Mouse (Mus musculus) heart, postnatal 36 days (tissue): ENCODE measurements at regions not wholly inside any gene's neighbourhood (a gene's known extent, or its start where the extent isn't known, plus 50 kb on each side); places are given as distances from the start of the nearest gene placed in this dataset.
A peak's percentile ranks its signal among the peaks of the same experiment; 100 is the strongest.

Source experiments
- DNase-seq, 2 experiments: peaks; one replicate each; pipeline ENCODE4 v3.0.0; 2021 to 2022
- intact Hi-C: fragments of 180-260 bp; cut with DNase I; formaldehyde crosslinking; loops from one replicate; pipeline ENCODE4 v1.15.1; 2025

DNA sequence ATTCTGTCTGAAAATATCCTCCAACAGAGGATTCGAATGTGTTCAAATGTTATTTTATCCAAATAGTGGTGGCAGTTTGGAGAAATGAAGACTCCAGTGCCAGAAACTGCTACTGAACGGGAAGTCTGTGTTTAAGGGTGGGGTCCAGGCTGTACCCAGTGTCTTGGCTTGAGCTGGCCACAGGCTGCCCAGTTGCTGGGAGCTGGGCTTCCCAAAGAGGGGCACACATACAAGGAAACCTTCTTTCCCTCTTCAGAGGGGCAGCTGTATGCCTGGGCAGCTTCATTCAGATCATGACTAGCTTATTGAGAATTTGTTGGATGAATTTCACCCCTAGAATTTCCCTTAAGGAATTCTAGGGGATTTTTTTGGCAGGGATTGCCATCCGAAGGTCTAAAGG, 229.8 kb downstream of the Foxa2 start:
- intact Hi-C loops, result no loop called here
- DNase-seq, result no peak

DNA sequence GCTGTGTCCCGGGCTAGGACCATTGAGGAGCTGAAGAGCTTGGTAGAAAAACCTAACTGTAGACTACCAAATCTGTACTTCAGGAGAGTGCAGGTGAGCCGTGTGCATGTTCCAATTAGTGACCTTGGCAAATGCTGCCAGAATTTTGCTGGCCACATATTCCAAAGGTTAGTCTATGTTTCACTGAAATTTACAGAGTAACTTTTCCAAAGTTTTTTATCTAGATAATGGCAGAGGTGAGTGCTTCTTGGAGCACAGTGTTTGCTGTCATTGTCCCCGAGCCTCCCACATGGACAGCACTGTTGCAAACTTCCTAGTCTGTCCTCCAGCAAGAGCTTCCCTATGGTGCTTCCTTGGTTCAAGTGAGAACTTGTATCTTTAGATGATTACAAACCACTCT, 232.5 kb downstream of the Foxa2 start:
- intact Hi-C loops, result no loop called here
- no peak for DNase-seq

DNA sequence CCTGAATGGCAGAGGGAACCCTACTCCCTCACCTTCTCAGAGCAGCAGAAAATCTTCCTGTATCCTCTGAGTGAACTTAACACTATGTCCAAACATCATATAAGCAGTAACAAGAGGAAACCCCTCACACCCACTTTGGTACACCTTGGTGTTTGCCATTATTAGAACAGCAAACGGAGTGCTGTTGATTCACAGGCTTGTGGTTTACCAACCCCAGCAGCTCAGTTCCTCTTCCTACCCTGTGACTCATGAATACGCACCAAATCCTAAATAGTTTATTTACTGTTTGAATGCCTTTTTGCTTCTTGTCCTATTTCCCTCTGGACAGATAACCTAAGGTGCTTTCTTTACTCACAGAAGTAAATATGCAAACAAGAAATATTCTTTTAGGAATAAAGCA, 233.3 kb downstream of the Foxa2 start:
- intact Hi-C loops, result no loop called here
- no peak for DNase-seq

DNA sequence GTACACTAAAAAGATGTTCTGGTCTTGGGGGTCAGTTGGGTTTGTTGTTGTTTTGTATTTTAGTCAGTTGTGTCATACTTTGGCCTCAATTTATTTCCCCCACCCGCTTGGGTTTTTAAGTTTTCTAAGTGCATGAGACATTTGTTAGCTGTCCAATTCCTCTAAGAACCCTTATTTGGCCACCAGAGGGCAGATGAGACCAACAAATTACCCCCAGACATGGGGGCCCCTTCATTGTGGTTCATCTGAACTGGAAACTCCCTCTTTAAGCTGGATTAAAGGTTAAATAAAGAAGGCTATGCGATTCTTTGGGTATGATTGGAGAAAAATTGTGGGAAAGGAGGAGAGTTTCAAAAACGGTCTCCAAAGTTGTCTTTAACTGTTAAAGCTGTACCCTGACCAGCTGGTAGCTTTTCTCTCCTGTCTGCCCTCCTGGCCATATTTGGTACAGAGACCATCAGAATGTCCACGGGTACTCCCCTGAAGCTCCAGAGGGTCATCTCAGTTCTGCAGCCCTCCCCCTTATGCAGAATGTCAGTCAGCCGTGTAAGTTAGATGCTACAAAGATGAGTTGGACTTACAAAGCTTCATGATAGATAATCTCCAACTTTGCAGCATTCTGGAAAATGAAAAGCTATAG, 238.6 kb downstream of the Foxa2 start:
- peak; percentile 15 to 19 for DNase-seq
- intact Hi-C loops, result loop anchor here (2.0 to 10.0 kb wide), 7 partner anchors 89 to 847 kb away; partner anchors contain the start of gene Sstr4

DNA sequence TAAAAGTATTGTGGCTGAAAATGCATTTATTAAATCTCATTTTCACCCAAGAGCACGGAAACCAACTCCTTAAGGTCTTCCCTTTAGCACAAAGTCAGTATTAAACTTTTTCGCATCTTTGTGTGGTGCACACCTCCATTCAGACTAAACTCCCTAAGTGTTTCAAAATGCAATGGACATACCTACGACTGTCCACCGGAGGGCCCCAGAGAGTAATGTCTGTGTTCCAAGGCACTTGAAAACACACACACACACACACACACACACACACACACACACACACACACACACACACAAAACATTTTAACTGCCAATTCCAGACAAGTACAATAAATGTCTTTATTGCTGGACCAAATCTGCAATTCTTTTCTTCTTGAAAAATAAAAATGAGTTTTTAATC, 243.7 kb downstream of the Foxa2 start:
- DNase-seq, result peak; percentile 4 to 15
- intact Hi-C loops, result loop anchor here (10.0 kb wide), 4 partner anchors 282 to 852 kb away; partner anchors contain the start of gene Sstr4

DNA sequence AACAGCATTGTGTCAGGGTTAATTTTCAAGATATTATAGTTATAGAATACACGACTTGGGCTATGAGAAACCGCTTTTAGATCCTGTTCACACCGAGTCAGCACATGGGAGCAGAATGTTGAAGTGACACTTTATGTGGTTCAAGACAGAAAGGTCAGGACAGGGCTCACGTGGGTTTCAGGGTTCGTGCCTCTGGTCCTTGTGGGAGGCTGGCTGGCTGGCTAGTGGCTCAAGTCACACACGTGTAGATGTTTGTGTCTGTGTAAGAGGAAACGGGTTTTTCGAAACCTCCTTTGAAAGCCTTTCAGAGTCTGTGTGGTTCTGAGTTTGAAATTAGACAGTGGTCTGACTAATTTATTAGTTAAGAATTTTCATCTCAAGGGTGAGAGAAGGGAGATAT, 255.3 kb downstream of the Foxa2 start:
- intact Hi-C loops, result no loop called here
- DNase-seq, result no peak

DNA sequence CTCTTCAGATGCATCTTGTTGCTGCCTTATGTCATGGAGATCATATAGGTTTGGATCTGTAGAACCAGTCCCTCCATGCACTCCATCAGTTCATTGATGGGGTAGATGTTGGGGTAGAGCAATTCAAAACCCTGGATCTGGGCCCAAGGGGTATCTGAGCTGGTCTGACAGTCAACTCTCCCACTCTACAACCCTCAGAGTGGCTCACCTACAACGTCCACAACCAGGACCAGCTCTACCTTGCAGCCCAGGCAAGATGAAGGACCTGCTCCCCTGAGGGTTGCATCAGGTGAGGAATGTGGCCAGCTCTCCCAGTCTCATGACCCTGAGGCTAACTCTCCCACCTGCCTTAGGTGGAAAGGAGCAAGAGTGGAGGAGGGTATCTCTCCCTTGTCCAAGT, 256.9 kb downstream of the Foxa2 start:
- DNase-seq, result no peak
- intact Hi-C loops, result loop anchor here (5.0 kb wide), 1 partner anchor 468 kb away; no protein-coding TSS in a partner anchor

DNA sequence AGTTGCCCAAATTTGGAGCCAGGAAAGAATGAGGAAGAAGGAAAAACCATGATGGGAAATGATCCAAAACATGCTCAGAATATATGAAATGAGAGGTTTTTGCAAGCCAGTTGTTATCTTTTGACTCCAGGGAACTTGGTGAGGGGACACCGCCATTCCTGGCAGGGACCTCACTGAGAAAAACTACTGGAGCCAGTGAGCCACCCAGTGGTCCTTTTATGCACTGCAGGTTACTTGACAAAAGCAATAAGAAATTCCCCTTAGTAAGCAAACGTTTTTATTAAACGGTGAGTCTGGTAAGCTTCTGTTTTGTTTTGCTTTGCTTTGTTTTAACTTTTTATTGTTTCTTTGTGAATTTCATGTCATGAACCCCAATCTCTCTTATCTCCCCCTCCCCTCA, 257.5 kb downstream of the Foxa2 start:
- peak; percentile 14 to 34 for DNase-seq
- intact Hi-C loops, result loop anchor here (5.0 kb wide), 1 partner anchor 467 kb away; no protein-coding TSS in a partner anchor

DNA sequence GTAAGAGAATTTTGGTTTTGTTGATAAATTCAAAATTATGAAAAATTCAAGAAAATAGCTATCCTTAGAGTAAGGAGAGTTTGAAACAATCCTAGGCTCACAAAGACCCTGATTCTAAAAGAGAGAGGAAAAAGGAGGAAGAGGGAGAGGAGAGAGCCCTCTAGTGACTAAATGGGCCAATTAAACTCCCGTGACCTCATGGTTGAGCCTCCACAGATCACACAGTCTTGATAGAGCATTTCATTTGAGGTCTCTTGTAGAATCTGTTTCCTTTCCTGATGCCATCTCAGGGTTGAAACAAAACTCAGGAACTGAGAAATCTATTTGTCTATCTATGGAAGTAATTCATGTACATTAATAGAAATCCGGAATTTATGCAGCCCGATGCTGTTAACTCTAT, 258.8 kb downstream of the Foxa2 start:
- intact Hi-C loops, result loop anchor here (5.0 kb wide), 1 partner anchor 466 kb away; no protein-coding TSS in a partner anchor

DNA sequence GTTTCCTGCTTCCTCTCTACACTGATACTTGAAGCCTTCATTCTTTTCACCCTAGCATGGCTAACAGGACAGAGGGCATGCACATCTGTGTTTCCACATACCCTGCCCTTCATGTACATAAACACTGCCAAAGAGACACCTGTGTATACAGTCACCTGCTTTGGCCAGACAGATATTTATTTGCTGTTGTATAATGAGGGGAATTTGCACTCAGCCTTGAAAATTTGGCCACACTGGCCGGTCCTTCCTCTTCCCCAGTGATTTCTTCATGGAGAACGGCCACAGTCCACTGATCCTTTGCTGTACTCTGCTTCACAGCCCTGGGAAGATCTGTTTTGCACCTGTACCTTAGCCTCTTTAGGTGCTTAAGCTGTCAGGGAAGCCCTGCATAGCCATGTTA, 264.3 kb downstream of the Foxa2 start:
- DNase-seq, result no peak
- intact Hi-C loops, result no loop called here

More for the DNA sequence above, 258.8 kb downstream of the Foxa2 start:
- DNase-seq, result no peak

DNA sequence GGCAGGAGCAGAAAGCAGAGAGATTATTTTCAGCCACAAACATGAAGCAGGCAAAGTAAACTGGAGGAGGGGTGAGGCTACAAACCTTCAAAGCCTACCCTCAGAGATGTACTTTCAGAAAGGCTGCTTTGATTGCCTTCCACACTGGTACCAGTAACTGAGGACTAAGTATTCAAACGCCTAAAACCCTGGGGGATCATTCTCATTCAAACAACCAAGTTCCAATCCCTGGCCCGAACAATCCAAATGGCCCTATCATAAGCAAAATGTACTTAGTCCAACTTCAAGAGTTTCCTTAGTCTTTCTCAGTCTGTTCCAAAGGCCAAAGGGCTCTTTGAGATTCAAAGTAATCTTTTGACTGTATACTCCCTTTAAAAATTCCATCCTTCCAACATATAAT, 270.5 kb downstream of the Foxa2 start:
- intact Hi-C loops, result no loop called here
- DNase-seq, result no peak

DNA sequence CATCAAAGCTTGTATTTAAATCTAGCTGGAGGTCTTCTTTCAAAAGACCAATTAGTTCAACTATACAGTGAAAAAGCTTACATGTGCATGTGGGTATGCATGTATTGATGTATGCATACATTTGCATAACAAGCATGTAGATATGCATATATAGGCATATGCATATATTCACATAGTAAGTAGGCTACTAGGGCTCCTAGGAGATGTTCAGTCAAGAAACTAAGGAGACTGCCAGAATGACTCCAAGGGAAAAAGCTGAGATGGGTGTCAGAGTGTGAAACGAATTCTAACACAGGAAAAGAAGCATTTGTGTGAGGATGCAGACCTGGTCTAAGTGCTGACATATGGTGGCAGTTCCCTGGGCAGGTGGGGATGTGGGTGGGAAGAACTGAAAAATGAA, 274.2 kb downstream of the Foxa2 start:
- intact Hi-C loops, result no loop called here
- no peak for DNase-seq

DNA sequence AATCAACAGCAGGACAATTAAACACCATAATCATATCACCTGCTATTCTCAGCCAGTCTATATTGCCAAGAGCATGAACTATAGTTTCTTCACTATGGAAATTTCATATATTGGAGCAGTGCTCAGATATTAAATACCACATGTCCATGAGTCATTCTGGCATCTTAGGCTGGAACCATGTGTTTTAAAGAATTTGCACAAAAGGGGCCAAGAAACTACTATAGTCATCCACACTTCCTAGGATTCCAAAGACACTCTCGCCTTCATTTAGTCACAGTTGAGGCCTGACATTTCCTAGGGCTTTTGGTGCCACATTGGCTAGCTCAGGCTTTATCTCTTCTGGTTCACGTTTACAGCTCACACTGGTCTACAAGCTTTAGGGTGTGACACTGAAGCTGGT, 293.7 kb downstream of the Foxa2 start:
- intact Hi-C loops, result no loop called here
- no peak for DNase-seq

DNA sequence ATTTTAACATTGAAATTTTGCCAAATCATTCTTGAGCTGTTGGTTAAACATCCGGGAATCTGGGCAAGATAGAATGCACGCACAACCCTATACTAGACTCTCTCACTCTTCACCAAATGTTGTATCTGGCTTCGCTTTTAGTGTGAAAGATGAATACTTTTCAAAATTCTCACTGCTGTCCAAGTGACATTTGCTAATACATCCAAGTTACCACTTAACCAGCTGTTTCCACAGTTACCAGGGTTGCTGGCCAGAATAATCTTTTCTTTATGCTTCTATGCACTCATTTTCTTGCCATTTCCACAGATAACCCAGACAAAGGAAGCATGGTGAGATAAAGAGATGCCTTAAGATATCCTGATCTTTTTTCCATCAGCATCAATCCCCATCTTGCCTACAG, 294.9 kb downstream of the Foxa2 start:
- no peak for DNase-seq
- intact Hi-C loops, result no loop called here

DNA sequence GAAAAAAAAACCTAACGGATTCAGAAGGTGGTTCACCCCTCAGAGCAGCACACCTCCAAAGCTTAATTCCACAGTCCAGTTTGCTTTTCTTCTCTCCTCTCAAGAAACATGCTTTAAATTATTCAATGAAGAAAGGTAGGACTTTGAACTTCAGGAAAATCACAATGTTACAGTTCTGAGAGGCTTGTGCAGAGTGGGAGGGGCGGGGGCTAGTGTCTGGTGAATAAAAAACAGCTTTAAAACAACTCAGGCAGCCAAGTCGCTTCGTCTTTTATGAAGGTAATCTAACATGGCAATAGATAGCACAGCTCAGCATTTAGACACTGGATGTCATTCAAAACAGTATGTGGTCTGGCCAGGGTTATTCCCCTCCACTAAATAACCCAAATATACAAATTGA, 298.8 kb downstream of the Foxa2 start:
- DNase-seq, result no peak
- intact Hi-C loops, result no loop called here

DNA sequence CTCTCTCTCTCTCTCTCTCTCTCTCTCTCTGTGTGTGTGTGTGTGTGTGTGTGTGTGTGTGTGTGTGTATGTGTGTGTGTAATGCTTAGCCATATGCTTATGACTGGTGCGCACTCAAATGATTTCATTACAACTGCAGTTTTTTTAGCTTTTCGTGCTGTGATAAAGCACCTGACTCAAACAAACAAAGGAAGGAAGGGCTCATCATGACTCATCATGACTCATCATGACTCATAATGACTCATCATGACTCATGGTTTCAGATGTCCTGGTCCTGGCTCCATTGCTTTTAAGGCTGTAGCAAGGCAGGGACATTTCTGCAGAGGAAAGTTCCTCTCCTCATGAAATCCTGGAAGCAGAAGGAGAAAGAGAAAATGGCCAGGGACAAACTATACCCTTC, 302.9 kb downstream of the Foxa2 start:
- intact Hi-C loops, result no loop called here

DNA sequence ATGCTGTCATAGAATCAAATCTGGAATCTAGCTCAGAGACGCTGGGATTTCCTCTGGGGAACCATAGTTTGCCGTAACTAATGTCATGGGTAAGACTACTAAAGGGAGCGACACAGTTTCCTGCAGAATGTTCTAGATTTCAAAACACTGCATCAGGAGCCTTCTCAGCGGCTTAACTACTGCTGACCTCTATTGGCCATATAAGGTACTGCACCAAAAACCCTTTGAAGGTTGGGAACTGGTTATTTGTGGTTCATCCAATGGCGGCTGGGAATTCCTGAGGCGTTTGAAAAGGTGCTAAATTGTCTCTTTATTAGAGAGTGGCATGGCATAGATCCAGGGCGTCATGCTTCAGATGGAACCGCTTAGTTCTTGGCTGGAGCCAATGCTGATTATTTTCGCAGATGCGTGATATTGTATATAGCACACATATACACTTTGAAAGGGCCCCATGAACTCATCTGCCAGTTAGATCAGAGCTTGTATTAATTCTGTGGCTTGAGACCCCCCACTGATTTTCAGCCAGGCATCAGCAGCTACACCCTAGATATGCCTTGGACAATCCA, 308.4 kb downstream of the Foxa2 start:
- DNase-seq, result peak; percentile 13 to 27
- intact Hi-C loops, result loop anchor here (2.0 to 5.0 kb wide), 3 partner anchors 306 to 416 kb away; no protein-coding TSS in a partner anchor

More for the DNA sequence above, 302.9 kb downstream of the Foxa2 start:
- DNase-seq, result no peak

DNA sequence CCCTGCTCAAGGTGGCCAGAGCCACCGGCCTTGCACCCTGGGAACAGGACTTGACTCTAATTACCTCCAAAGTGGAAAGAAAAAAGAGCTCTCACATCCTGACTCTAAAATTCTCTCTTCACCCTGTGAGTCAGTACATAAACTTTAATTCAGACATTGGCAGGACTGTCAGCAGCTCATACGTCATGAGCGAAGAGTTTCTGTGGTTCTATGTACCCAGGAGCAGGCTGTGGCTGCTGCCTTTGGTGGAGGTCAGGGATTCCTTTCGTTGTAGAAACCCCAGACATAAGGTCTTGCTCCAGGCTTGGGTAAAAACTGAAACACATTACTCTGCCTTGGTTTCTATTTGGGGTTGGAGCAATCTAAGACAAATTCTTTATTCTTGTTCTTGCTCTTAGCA, 319.4 kb downstream of the Foxa2 start:
- intact Hi-C loops, result no loop called here
- DNase-seq, result no peak

DNA sequence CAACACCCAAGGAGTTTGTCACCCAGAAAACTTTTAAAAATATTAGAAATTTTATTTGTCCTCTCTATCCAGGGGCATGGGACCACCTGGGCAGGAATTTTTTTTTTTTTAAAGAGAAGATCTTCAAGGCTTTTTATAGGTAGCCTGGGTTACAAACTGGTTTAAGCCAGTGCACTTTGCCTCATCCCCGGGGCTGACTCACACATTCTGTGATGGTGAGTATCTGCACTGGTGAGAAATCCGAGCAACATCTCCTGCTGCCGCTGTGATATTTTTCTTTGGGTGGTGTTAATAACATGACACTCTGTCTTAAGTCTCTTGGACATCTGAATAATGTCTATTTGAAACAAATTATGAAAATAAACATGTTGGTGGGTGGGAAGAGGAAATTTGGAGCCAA, 327.8 kb downstream of the Foxa2 start:
- intact Hi-C loops, result no loop called here
- DNase-seq, result no peak

DNA sequence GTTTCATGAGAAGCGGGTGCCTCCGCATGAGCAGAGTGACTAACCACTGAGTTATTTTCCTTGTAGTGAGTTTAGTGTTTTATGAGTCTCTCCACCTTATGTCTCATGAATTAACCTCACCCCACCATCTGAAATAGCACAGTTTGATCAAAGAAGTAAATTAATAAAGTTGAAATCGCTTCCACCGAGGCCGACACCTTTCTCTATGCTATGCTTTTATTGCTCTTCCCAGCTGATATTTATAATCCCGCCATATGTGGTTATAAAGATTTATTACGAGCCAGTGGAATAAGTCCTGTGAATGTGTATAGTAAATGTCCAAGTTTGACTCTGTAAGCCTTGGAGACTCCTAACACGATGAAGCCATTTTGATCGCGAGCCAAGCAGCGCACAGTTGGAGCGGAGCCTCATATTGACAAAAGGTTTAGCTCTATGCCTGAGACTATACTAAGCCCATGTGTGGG, 329.3 kb downstream of the Foxa2 start:
- intact Hi-C loops, result no loop called here
- DNase-seq, result no peak

DNA sequence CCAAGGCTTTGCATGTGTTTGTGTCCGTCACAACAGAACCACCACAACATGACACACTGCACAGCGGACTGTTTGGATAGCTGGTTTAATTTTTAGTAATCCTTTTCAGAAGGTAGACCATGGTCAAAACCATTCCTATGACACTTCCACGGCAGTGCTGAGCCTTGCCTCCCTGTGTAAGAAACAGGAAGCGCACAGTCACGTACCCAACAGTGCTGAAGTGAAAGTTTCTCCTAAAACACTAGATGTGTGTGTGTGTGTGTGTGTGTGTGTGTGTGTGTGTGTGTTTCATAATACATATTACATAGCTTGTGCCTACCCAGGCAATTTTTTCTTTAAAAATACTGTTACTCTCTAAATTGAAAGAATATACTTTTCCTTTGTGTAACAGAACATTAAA, 331.0 kb downstream of the Foxa2 start:
- intact Hi-C loops, result no loop called here
- DNase-seq, result no peak

DNA sequence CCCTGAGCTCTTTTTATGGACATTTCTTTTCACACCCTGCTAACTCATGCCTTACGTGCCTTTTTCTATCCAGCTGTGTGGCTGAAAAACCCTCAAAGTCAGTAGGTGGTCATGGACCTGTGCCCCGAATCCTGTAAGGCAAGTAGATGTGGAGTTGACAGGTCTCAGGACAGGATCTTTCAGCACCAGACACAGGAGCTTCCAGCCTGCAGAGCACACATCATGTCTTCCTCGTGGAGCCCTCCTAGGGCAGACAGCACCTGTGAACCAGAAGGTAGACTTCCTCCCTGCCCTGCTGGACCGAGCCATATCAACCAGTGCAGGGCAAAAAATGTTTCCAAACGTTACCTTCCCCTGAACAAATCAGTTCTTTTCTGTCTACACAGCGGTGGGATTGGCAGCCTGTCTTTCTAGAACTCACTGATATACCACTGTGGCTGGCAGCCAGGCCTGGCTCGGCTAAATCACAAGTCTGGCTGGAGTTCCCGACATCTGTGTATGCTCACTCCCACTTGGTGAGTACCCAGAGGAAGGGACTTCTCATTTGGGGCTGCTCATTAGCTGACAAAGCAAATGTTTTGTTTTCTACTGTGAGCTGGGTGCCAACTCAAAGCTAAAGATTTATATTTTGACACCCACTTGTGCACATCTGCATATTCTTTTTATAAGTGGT, 336.0 kb downstream of the Foxa2 start:
- DNase-seq, result peak; percentile 26 to 30
- intact Hi-C loops, result no loop called here
